Mouse (Mus musculus): ENCODE measurements around the gene Bicd2. TPM values are rescaled to one million over a fixed set of nuclear protein-coding genes. Genes with fewer than 3 reads are reported as not detected.

Gene Bicd2
- 14.9 and 15.3 TPM in 2 replicates for total RNA-seq (2015)
- 24.7 and 27.7 TPM in 2 replicates for total RNA-seq (2017)

DNA sequence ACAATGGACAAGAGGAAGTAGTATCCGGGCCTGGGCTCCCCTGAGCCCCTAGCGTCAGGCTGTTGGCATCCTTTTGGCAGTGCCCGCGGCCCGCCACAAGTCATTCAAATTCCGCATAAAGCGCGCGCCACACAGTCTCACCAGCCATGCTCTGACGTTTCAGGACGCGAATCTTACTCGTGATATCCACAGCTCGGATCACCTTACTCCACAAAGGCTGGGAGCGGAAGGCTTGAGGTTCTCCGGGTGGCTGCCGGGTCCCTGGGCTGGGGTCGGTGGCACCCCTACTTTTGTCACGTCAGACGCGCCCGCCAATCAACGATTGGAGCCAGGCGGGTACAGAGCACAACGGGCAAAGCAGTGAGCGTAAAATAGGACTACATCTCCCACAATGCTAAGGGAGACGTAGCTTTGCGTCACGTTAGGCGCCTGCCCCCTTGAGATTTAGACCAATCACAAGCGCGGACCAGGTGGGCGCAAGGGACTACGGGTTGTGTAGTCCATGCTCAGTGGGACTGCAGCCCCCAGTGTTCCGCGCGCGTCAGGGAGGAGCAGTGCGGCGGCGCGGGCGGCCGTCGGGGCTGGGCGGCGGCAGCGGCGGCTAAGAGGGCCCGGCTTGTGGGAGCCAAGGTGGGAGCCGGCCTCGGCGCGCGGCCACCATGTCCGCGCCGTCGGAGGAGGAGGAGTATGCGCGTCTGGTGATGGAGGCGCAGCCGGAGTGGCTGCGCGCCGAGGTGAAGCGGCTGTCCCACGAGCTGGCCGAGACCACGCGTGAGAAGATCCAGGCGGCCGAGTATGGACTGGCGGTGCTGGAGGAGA, at the start of gene Bicd2:
Gene Bicd2, plus strand, starts transcription at position 574 of the 819 bp plus-strand sequence.
- ATAC-seq (ENCODE audit: poor library complexity, severe bottlenecking), result peak; percentile 96

DNA sequence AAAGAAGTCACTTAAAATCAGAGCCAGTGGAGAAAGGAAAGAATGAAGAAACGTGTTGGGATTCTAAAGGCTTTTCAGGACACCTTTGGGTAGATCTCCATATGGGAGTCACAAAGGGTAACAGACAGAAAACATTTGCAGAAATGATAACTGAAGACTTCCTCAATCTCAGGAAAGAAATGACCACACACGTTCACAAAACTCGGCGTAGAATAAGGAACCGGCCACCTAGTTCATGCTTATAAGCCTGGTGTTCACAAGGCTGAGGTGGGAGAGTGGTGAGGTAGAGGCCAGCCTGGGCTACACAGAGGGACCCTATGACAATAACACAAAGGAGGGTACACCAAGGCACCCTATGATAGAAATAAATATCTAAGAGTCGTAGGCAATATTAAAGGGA, 49.4 kb upstream of the Bicd2 start:
- peak; percentile 84 for ATAC-seq (ENCODE audit: poor library complexity, severe bottlenecking)

DNA sequence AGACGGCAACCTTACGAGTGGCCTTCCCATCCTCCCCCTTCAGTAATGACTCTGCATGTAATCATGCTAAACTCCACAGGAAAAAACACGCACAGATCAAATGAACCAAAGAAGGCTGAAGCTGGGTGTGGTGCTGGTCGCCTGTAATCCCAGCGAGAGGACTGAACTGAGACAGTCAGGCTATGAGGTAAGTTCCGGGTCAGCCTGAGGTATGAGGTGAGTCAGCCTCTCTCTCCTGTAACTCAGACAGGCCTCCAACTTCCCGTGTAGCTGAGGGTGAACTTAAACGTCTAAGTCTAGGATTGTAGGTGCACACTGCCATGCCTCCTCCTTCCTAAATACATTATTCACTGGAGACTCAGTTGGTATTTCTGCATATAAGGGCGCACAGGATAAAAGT, 47.3 kb upstream of the Bicd2 start:
- ATAC-seq (ENCODE audit: poor library complexity, severe bottlenecking), result peak; percentile 48

DNA sequence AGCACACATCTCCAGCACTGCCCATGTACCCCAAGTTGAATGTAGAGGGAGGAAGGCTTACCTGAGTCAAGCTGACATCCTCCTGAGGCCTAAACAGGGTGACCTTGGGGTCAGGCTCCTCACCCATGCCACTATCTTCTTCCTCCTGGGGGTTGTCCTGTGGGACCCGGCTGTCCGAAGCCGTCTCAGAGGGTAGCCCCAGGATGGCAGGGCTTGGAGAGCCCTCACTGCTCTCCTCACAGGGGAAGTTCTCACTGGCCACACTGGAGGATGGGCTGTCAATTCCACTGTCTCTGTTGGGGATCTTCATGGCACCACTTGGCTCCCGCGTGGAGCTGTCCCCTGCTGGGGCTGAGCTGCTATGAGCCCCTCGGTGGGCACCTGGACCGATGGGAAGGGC, 45.1 kb upstream of the Bicd2 start:
- ATAC-seq (ENCODE audit: poor library complexity, severe bottlenecking), result no peak

DNA sequence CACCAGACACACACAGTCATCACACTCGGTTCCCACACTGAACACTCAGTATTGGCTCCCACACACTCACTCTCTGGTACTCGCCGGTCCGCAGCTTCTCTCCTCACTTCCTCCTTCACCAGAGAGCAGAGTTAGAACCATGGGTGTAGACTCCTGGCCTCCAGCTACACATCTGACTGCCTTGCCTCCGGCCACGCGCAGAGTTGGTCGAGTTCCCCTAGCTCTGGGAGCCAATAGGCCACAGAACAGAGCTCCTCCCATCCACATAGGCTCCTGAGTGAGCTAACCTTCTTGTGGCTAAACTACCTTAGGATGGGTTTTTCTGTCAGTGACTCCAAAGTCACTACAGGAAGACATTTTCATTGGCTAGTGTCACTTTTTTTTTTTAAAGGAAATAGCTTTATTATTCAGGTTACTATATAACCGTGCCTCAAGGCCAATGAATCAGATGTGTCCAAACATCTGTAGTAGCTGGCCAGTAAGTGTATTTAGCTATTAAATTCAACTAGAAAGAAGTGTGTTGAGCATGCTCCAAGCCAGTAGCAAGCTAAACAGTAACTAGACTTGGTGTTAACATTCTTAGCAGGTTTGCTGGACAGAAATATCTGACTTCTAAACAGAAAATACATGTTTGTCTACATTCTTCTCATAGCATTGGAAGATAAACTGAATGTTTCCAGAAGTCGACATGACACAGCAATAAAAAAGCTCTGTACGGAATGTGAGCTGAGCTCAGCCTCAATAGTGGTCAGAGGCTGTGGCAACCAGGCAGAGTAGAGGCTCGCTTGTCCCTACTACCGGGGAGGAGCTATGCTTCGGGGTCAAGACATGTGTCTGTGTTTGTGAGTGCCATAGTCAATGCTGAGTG, 42.6 kb upstream of the Bicd2 start:
- ATAC-seq (ENCODE audit: poor library complexity, severe bottlenecking), result peak; percentile 88

DNA sequence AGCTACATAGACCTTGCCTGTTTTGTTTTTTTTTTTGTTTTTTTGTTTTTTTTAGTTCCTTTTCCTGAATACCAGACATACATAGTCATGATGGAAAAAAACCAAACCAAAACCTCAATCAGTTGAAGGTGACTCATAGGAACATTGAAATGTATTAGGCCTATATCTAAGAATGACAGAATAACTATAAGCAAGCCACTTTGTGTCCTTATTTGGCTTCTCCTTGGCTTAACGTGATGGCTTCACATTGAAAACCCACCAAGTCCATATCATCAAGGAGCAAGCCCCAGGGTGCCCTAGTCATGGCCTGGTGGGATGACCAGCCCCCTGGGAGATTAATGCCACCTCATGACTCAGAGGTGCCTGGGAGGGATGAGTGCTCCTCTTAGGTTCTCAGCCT, 40.6 kb upstream of the Bicd2 start:
- no peak for ATAC-seq (ENCODE audit: poor library complexity, severe bottlenecking)

DNA sequence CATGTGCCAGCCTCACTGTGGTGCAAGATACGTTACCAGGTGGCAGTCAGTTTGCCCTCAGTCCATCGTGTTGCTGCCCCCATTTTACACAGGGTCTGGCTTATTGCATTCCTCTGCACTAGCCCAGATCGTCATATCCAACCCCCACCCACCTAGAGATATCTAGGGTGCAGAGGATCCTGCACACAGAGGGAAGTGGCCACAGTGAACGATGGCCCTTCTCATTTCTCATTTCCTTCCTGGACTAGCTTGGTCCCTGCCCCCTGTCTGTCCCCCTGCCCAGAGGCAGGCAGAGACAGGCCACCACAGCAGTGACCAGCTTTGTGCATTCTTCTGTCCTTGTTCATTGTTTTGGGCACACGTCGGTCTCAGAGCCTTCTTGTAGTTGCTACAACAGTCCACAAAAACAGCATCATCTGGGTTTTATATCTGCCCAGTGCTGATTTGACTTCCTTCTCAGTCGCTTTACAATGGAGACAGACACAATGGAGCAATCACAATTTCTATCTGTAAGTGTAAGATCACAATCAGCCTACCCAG, 34.5 kb upstream of the Bicd2 start:
- peak; percentile 31 for ATAC-seq (ENCODE audit: poor library complexity, severe bottlenecking)

DNA sequence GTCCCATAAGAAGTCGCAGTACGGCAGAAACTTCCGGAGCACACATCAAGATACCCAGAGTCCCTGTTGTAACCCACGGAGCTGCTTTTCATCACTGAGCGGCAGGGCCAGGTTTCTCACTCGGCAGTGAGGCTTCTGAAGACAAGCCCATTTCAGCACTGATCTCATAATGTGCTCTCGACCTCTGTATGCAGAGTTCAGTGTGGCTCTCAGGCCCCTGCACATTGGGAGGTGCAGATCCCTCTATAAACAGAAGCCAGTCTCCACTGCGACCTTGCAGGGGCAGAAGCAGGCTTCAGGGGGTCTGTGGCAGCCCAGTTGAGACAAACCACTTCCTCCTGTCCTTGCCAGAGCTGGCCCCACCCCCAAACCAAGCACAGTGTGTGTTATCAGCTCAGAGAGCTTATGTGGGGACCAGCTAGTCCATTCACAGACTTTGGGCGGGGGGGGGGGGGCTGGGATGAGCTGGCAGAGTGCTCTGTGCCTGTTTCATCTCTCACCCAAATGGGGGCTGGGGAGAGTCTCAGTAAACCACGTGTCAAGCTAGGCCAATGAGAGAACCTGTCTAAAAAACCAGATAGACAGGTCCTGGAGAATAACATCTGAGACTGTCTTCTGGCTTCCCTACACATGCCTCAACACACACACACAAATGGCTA, 33.9 kb upstream of the Bicd2 start:
- peak; percentile 53 for ATAC-seq (ENCODE audit: poor library complexity, severe bottlenecking)

DNA sequence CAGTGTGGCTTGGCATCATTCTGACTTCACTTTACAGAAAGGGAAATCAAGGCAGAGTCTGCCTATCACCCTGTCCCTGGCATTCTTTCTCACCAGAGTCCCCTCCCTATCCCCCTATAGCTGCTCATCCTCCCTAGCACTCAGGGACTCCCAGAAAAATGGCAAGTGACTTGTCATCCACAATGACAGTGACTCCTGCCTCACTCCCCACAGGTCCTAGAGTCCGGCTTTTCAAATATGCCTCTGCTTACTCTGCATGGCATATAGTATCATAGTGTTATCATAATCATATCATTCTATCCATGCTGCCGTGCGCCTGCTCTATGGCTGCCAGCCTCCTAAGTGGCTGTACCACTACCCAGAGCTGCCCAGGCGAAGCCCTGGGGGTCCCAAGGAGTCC, 33.2 kb upstream of the Bicd2 start:
- ATAC-seq (ENCODE audit: poor library complexity, severe bottlenecking), result no peak

DNA sequence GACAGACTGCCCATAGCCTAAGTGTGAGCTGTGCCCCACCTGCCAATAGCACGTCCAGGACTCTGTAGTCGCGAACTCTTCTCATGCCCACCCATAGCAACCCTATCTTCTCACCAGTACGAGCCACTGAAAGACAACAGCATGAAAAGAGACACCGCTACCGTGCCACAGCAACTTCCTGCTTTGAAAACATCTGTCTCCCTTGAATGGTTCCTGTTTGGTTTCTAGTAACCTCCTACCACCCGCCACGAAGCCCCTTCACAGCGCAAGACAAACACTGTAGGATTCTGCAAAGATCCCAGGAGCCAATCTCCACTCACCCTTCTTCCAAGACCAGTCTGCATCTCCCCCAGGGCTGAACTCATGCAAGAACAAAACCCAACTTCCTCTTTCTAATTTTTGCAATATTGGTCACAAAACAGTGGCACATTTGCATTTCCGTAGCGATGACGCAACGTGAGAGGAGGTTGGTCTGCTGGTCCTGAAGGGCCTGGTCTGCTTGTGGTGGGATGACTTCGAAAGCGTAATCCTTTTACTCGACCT, 32.5 kb upstream of the Bicd2 start:
- ATAC-seq (ENCODE audit: poor library complexity, severe bottlenecking), result peak; percentile 67

DNA sequence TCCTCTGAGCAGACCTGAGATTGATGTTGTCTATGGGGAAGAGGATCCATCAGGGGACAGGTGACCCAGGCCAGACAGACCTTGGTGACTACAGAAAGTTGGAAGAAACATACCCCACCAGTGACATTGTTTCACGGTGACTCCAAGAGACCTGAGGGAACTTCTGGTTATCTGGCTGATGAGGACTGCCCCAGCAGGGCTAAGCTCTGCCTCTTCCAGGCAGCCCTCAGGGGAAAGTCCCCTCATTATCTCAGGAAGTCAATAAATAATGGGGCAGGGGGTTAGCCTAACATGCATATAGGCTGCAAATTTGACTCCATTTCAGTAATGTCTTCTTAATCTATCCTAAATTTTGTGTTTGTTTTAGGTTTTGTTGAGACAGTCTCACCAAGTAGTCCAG, 31.9 kb upstream of the Bicd2 start:
- ATAC-seq (ENCODE audit: poor library complexity, severe bottlenecking), result no peak

DNA sequence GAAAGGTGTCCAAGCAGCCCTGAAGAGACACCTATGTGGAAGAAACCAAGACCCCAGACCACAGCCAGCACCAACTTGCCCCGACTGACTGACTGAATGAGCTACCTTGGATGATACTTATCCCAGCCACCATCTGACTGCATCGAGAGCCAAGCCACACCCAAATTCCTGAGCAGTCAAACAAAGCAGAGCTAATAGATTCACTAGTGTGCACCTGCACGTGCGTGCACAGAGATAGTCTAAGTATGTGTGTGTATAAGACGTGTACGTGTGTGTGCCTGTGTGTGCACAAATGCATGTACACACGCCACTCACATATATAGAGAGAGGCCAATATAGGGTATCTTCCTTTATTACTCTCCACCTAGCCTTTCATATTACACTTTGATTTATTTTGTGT, 29.7 kb upstream of the Bicd2 start:
- no peak for ATAC-seq (ENCODE audit: poor library complexity, severe bottlenecking)

DNA sequence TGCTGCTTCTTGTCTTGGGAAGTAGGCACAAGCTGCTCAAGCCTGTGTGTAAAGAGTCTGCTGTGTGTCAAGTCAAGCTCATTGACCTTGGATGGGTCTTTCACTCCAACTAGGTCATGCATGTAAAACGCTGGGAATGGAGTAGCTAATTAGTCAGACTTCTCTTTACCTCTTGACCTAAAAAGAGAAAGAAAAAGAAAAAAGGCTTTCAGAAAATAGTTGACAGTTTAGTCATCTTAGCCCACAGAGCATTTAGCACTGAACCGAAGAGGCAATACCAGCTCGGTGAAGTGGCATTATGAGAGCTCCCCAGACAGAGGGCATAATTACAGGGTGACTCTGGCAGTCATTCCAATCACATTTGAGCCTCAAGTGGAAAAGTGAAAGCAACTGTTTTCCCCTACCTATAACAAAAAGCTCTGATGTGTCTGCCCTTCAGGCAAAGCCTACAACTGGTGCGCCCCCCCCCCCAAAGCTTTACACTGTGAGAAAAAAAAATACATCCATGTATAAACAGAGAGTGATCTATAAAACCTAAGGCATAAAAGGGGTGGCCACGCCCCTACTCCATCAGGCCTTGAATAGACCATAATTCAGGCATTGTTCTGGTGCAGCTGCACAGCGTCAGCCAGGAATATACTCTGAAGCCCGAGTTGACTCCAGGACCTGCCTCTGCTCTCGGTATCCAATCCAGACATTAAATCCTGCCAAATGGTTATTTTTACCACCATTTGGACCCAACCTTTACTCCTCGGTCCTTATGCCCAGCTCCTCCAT, 24.8 kb upstream of the Bicd2 start:
- no peak for ATAC-seq (ENCODE audit: poor library complexity, severe bottlenecking)

DNA sequence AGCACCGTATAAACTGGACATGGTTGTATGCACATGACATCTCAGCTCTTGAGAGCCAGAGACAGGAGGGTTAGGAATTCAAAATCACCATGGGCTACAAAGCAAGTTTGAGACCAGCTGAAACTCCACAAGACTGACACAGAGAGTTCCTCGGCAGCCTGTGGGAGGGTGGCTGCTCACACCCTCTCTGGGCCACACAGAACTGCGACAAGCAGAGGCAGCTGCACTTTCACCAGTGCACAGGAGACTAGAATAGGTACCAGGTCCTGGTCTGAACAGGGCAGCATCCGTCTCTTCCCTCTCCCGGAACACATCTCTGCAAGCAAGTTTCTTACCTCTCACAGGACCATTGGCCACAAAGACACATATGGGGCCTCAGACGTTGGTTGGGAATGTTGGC, 23.9 kb upstream of the Bicd2 start:
- ATAC-seq (ENCODE audit: poor library complexity, severe bottlenecking), result no peak

DNA sequence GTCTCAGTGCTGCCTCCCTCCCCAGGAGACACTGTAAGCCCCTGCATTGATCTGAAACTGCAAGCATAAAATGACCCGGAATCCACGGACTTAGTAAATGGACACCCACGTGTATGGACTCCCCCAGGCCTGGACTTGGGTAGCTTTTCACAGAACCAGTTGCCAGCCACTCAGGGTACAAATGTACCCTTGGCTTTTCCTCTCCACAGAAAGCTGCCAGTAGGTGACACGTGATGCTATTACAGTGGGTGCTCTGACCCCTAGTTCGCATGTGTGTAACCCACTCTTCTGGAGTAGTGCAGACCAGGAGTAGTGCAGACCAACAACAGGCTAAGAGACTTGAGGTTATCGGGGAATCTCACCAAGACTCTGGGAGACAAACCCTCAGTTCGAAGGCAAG, 23.5 kb upstream of the Bicd2 start:
- ATAC-seq (ENCODE audit: poor library complexity, severe bottlenecking), result no peak

DNA sequence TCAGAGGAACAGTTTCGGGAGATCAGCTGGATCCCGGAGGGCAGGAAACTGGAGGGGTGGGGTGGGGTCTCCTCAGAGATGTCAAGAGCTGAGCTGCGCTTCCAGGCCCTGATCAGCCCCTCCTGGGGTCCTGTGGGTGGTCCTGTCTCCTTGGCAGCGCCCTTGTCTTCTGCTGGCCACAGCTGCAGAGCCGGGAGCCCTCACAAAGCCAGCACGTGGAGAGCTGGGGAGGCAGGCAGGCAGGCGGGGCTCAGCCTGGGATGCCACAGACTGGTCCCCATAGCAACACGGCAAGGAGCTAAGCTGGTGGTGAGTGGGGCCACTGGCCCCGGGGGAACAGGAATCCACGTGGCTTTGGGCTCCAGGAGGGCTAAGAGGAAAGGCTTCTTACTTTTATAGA, 21.3 kb upstream of the Bicd2 start, which contains the start of gene Fgd3:
Gene Fgd3, minus strand, starts transcription at position 272 of the 400 bp plus-strand sequence.
- ATAC-seq (ENCODE audit: poor library complexity, severe bottlenecking), result no peak

DNA sequence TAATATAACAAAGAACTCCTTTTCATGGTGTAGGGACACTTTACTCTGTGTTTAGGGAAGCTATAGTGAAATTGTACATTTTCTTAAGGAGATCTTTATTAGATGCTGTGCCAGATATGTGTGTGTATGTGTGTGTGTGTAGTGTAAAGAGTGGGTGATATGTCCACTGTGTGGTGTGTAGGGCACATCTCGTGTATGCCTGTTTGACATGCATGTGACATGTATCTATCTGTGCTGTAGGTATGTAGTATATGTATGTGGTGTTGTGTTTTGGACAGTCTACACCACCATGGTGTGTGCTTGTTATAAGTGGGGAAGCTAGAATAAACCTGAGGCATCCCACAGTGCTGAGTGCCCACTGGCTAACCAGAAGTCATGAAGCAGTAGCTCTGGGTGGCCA, 20.9 kb upstream of the Bicd2 start:
- no peak for ATAC-seq (ENCODE audit: poor library complexity, severe bottlenecking)

DNA sequence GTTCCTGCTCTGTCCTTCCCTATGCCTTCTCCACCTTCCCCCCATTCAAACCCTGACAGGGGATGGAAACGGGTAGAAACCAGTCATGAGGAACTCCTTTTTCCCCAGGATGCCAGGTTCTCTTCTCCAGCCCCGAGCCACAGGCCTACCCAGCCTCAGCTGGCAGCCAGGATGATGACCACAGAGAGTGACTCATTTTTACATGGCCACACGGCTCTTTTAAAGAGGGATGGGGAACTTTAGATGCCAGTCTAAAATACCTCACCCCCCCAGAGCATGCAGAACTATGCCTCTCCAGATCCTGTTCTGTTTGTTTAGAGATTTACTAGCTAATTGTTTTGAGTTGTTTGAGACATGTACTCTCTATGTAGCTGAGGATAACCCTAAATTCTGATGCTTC, 19.9 kb upstream of the Bicd2 start:
- peak; percentile 69 for ATAC-seq (ENCODE audit: poor library complexity, severe bottlenecking)

DNA sequence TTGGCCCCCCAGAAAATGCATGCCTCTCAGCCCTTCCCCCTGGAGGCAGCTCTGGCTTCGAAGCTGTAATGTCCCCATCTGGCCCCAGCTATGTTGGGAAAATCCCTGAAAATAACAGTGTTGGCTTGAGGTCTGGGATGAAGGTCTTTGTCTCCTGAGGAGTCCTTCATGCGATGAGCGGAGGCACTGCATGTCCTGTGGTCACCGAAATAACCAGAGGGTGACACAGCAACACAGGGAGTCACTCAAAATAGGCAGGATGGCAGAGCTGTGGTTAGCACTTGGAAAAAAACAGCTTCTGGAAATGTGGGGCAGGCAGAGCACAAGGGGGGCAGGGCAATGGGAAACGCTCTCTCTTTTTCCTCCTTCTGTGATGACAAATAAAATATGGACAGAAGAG, 19.2 kb upstream of the Bicd2 start:
- ATAC-seq (ENCODE audit: poor library complexity, severe bottlenecking), result no peak

DNA sequence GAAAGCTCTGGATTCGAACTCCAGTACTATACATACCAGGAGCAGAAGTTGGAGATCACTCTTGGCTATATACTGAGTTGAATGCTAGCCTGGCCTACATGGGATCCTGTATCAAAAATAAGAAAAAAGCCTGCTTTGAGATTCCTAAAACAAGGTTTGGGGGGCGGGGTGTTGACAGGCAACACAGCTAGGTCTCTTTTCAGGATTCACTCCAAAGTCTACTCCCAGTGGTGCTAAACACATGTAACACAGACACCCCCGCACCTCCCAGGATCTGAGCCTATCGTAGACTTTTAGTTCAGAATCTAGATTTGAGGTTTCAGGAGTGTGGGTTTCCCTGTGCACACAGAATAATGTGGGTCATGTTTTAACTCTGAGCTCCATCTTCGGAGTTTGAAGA, 18.6 kb upstream of the Bicd2 start:
- no peak for ATAC-seq (ENCODE audit: poor library complexity, severe bottlenecking)

All from megakaryocyte, adult 5-6 weeks (primary cell).